Mouse (Mus musculus) G1E (cell line): Measurements from ENCODE around the gene Tdo2. TPM values are rescaled to one million over a fixed set of nuclear protein-coding genes. Genes with fewer than 3 reads are reported as not detected.

ENCODE experiments used
- ATAC-seq: 2 replicates; pipeline ENCODE4 v1.8.0; 2016; ENCODE audit warnings: mild to moderate bottlenecking; ENCODE audit not compliant: insufficient number of reproducible peaks, poor library complexity, low FRiP score, severe bottlenecking; ENCODE audit errors: extremely low read depth
- DNase-seq: peaks from one replicate; pipeline ENCODE4 v3.0.0; 2012; ENCODE audit warnings: low spot score
- H3K27me3 ChIP-seq: 2 replicates; pipeline ENCODE4 v1.6.1; 2012; ENCODE audit warnings: mild to moderate bottlenecking, low read length, inconsistent platforms; ENCODE audit not compliant: insufficient read depth
- H3K36me3 ChIP-seq: replicated peaks from 2 replicates; pipeline ENCODE3; 2012; ENCODE audit warnings: mild to moderate bottlenecking, inconsistent platforms
- H3K4me1 ChIP-seq: 2 replicates; pipeline ENCODE4 v1.6.1; 2012; ENCODE audit warnings: low read depth, low read length, inconsistent platforms, mixed read lengths; ENCODE audit not compliant: insufficient read depth
- H3K4me3 ChIP-seq: 2 replicates; pipeline ENCODE4 v1.5.1; 2012; ENCODE audit warnings: low read depth, mild to moderate bottlenecking, inconsistent platforms, low read length, moderate library complexity, mixed read lengths
- H3K9me3 ChIP-seq: replicated peaks from 2 replicates; pipeline ENCODE4 v1.6.1; 2012; ENCODE audit warnings: inconsistent platforms
- CTCF ChIP-seq: IDR thresholded peaks from 2 replicates; pipeline ENCODE4 v1.5.1; 2012; ENCODE audit warnings: low read depth, low read length, inconsistent platforms, mixed read lengths
- GATA1 ChIP-seq: IDR thresholded peaks from 2 replicates; pipeline ENCODE4 v1.6.1; 2012; ENCODE audit warnings: borderline replicate concordance, low read length, inconsistent platforms, mixed read lengths
- GATA2 ChIP-seq: IDR thresholded peaks from 2 replicates; pipeline ENCODE4 v1.6.1; 2012; ENCODE audit warnings: low read depth, low read length, inconsistent platforms, borderline replicate concordance
- POLR2AphosphoS5 ChIP-seq: IDR thresholded peaks from 2 replicates; pipeline ENCODE4 v1.6.1; 2012; ENCODE audit warnings: low read depth, low read length, inconsistent platforms; ENCODE audit not compliant: insufficient replicate concordance
- TAL1 ChIP-seq: conservative IDR thresholded peaks from 2 replicates; pipeline ENCODE4 v1.6.1; 2012; ENCODE audit warnings: low read depth, low read length, inconsistent platforms, mixed read lengths
- polyA plus RNA-seq: library from polyadenylated mRNA; stranded (reverse); fragments of >175 nt; gene quantifications from 2 replicates; pipeline ENCODE4 v1.2.3, GENCODE M21; 2012
- total RNA-seq, 2 experiments: library from RNA; stranded (forward) in 1 of 2; stranded (reverse) in 1 of 2; fragments of 200-1000 nt in 1 of 2; fragments of >200 nt in 1 of 2; fragmentation: Nextera tagmentation in 1 of 2; gene quantifications; 2 replicates each; pipeline ENCODE4 v1.2.3; 2014 to 2017

Tdo2 gene
- total RNA-seq (2014; fragmentation: Nextera tagmentation) = not detected in 2 replicates
- total RNA-seq (2017) = not detected in 2 replicates
- not detected in 2 replicates for polyA plus RNA-seq

DNA sequence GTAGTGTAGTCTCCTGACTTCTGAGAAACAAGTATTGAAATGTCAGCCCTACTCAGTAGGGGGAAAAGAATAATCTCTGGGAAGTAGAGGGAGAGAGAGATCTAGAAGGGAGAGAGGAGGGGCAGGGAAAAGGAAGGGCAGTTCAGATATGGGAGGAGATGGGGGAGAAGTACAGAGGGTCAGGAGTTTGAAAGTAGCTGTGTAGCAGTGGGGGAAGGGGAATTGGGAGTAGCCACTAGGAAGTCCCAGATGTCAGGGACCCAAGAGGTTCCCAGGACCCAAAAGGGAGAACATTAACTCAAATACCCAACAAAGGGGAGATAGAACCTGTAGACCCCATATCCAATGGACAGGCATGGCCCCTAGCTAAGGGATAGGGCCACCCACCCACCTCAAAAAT lies at the start of gene Tdo2:
Gene Tdo2, minus strand, starts transcription at position 101 of the 400 bp plus-strand sequence.
- Histone ChIP-seq H3K4me3 (no peak within 1 kb of the TSS), H3K9me3 (no peaks in the 10 kb centered on the region), H3K36me3 (no peaks in the 10 kb centered on the region), H3K27me3 (0 out of 2 replicates have a peak, but pooled peaks cover 2% of the 10 kb centered on the region), H3K4me1 (no peaks in the 10 kb centered on the region)
- DNase-seq (no peak), ATAC-seq (no peak)
- TF ChIP-seq POLR2AphosphoS5 (no peak), GATA1 (no peak), TAL1 (no peak), CTCF (no peak), GATA2 (no peak)

DNA sequence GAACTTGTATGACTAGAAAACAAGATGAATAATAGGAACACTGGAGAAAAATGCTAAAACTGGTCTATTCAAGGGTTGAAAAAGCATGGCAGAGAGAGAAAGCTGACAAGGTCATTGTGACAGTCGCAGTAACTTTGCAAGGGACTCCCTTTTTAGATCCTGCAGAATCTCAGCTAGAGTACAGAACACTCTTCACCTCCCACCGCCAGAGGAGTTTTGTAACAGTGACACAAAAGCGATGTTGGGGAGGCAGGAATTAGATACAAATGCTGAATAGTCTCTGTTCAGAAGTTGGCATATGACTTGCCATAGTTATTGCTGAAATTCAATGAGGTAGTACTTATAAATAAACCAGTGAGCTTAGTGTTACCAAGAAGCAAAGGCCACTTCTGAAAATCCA lies 47.1 kb upstream of the Tdo2 start:
- no peaks in the 10 kb centered on the region for H3K27me3 ChIP-seq
- no peak for ATAC-seq
- no peak overlapping the region for H3K4me3 ChIP-seq
- no peak for DNase-seq
- no peaks in the 10 kb centered on the region for H3K36me3 ChIP-seq
- TF ChIP-seq GATA2 (no peak), TAL1 (no peak), CTCF (no peak), GATA1 (no peak), POLR2AphosphoS5 (no peak)
- H3K4me1 ChIP-seq = no peaks in the 10 kb centered on the region
- no peaks in the 10 kb centered on the region for H3K9me3 ChIP-seq

DNA sequence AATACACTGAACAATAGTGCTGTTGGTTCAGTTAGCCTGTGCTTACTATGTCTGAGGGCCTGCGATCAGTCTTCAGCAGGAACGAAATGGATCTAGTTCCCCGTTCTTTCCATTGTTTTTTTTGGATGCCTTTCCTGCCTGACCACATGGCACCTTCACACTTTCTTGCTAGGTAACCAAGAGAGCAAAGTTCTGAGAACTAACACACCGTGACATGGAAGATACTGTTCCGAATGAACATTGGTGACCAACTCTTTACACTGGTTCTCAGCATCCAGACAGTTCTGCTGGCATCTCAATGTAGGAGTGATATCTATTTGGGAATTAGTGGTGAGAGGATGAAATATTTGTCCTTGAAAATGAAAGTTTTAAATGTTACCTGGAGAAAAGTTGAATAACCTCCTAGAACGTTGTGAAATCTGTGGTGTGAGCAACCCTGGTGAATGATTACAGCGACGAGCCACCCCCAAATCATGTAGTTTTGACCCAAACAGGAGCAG lies 46.5 kb upstream of the Tdo2 start:
- no peak for ATAC-seq

DNA sequence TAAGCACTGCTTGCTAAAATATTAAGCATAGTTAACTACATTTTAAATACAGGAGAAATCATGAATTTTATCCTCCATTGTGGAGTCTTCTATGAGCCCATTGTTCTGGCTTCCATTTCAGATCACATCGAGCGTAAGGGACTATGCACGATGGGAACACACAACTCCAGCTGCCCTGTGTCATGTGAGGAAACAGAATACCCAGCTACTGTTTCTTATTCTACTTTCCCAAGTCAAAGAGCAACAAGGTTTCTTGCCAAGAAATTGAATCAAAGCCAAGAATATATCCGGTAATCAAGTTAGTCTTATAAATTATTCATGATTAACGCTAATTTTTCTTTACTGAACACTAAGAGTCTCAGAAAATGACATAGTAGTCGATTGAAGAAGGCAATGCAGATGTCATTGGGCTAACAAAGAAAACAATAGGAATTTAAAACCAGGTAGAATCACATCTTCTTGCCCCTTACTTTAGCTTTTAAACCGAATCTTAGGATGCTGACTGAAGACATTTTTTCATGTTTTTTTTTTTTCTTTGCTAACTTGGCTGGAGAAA lies 38.2 kb upstream of the Tdo2 start:
- ATAC-seq = no peak
- DNase-seq = no peak
- Histone ChIP-seq H3K36me3 (no peaks in the 10 kb centered on the region), H3K4me1 (no peaks in the 10 kb centered on the region), H3K4me3 (no peak overlapping the region), H3K27me3 (no peaks in the 10 kb centered on the region), H3K9me3 (no peaks in the 10 kb centered on the region)
- no peak for TF ChIP-seq TAL1

More for the DNA sequence above, 46.5 kb upstream of the Tdo2 start:
- Histone ChIP-seq H3K4me3 (no peak overlapping the region), H3K9me3 (no peaks in the 10 kb centered on the region), H3K27me3 (no peaks in the 10 kb centered on the region), H3K4me1 (no peaks in the 10 kb centered on the region), H3K36me3 (no peaks in the 10 kb centered on the region)
- DNase-seq = no peak
- TF ChIP-seq GATA1 = no peak
- TF ChIP-seq POLR2AphosphoS5 = no peak
- no peak for TF ChIP-seq TAL1
- TF ChIP-seq GATA2 = no peak
- no peak for TF ChIP-seq CTCF

DNA sequence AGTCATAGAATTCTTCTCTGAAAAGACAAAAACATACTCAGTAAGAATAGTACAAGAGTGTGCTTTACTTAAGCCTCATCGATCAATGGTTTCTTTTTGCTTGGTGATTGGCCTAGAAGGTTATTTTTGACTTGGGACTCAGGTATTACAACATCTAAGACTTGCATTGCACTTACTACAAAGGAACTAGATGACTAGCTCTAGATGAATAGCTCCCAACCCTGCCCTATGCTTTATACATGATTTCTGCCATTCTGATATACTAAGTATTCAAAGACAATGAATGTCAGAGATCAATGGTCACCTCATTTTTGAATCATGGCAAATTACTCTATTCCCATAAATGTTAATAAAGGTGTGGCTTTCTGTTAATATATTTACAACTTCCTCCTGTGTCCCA lies 31.0 kb upstream of the Tdo2 start:
- DNase-seq = no peak
- no peaks in the 10 kb centered on the region for H3K9me3 ChIP-seq
- H3K4me3 ChIP-seq = no peak overlapping the region
- TF ChIP-seq GATA2 (no peak), POLR2AphosphoS5 (no peak), TAL1 (no peak), GATA1 (no peak), CTCF (no peak)
- no peaks in the 10 kb centered on the region for H3K4me1 ChIP-seq
- no peaks in the 10 kb centered on the region for H3K36me3 ChIP-seq
- no peak for ATAC-seq
- no peaks in the 10 kb centered on the region for H3K27me3 ChIP-seq

DNA sequence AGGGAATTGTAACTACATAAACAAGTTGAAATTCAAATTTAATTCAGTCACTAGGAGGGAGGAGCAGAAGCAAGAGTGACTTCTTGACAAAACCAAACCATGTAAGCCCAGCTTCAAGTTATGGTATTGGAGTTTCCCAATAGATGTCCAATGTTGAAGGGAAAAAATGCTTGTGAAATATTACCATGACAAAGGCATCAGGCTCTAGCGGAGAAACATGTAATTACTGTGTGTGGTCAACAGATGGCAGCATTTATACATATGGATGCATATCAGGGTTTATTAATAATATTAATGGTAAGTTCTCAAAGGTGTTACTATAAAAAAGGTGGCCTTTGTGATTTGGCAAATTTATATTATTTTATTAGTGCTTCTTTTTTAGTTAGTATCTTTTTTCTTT lies 20.0 kb upstream of the Tdo2 start:
- Histone ChIP-seq H3K36me3 (no peaks in the 10 kb centered on the region), H3K9me3 (no peaks in the 10 kb centered on the region), H3K4me3 (no peak overlapping the region), H3K4me1 (no peaks in the 10 kb centered on the region), H3K27me3 (no peaks in the 10 kb centered on the region)
- DNase-seq (no peak), ATAC-seq (peak; percentile 45; the same call in 1 of the 2 replicates)
- TF ChIP-seq TAL1 (no peak), CTCF (no peak), GATA2 (no peak), POLR2AphosphoS5 (no peak), GATA1 (no peak)

DNA sequence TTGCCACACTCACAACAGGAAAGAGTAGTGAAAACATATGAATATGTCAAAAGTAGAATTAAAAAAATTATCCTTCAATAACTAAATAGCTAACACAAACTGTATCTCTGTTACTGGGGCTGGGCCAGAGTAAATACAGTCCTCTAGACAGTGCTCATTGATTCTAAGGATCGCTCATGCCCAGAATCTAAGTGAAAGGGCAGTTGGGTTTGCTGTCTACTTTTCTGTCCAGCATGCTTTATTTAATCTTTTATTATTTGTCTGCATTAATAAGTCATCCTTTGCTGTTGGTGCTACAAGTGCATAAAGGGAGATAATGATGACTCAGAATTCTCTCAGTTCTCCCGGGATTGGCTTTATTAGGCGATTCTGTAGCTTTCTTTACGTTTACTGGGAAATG lies 19.4 kb upstream of the Tdo2 start:
- no peak overlapping the region for H3K4me3 ChIP-seq
- no peaks in the 10 kb centered on the region for H3K4me1 ChIP-seq
- no peaks in the 10 kb centered on the region for H3K9me3 ChIP-seq
- DNase-seq = no peak
- no peak for ATAC-seq
- no peaks in the 10 kb centered on the region for H3K27me3 ChIP-seq
- TF ChIP-seq POLR2AphosphoS5 = no peak
- TF ChIP-seq TAL1 = no peak
- no peak for TF ChIP-seq GATA1
- no peak for TF ChIP-seq GATA2
- no peak for TF ChIP-seq CTCF
- no peaks in the 10 kb centered on the region for H3K36me3 ChIP-seq
